Mouse (Mus musculus) liver, embryonic 16.5 days (tissue): ENCODE measurements around the gene Agap2. TPM values are rescaled to one million over a fixed set of nuclear protein-coding genes. Genes with fewer than 3 reads are reported as not detected.
A peak's percentile ranks its signal among the peaks of the same experiment; 100 is the strongest.
"Not testable (repeated sequence)": the region's sequence is repeated elsewhere in the genome, so short reads cannot be mapped to it uniquely, and the experiment has no call there.

Experiments used
- ATAC-seq: fragments of 200-750 bp; cut with Nextera tagmentation; 2 replicates; pipeline ENCODE4 v1.8.0; 2017; ENCODE audit warnings: low read depth, mild to moderate bottlenecking, moderate number of reproducible peaks, moderate library complexity
- H3K27ac ChIP-seq: fragments of 300-500 bp; sonication (generic); 2 replicates; pipeline ENCODE4 v1.5.1; 2014; ENCODE audit warnings: mild to moderate bottlenecking, low read length
- H3K27me3 ChIP-seq: fragments of 300-500 bp; sonication (generic); 2 replicates; pipeline ENCODE4 v1.6.1; 2014; ENCODE audit warnings: low read depth, low read length, mixed read lengths; ENCODE audit not compliant: control insufficient read depth, insufficient read depth
- H3K36me3 ChIP-seq: fragments of 300-500 bp; sonication (generic); 2 replicates; pipeline ENCODE4 v1.6.1; 2014; ENCODE audit warnings: mild to moderate bottlenecking; ENCODE audit not compliant: control insufficient read depth, insufficient read depth
- H3K4me1 ChIP-seq: fragments of 300-500 bp; sonication (generic); 2 replicates; pipeline ENCODE4 v1.6.1; 2014; ENCODE audit warnings: low read depth, low read length, mixed read lengths; ENCODE audit not compliant: control insufficient read depth
- H3K4me2 ChIP-seq: fragments of 300-500 bp; sonication (generic); 2 replicates; pipeline ENCODE4 v1.6.1; 2014; ENCODE audit warnings: low read depth, low read length, mixed read lengths
- H3K4me3 ChIP-seq: fragments of 300-500 bp; sonication (generic); 2 replicates; pipeline ENCODE4 v1.5.1; 2014; ENCODE audit warnings: low read depth, mild to moderate bottlenecking, low read length
- H3K9ac ChIP-seq: fragments of 300-500 bp; sonication (generic); 2 replicates; pipeline ENCODE4 v1.6.1; 2014; ENCODE audit warnings: low read depth, low read length
- H3K9me3 ChIP-seq: fragments of 300-500 bp; sonication (generic); replicated peaks from 2 replicates; pipeline ENCODE4 v1.6.1; 2016; ENCODE audit warnings: low read length; ENCODE audit not compliant: control insufficient read depth
- WGBS: fragments of 180-500 bp; shearing (Covaris S2); extraction: QIAGEN DNeasy Blood & Tissue Kit; methylation state at CpG from one replicate; pipeline ENCODE4 v1.1.7; 2014; ENCODE audit not compliant: insufficient replicate concordance; 5-methylcytosine and 5-hydroxymethylcytosine counted together
- polyA plus RNA-seq: library from polyadenylated mRNA; unstranded; fragments of >200 nt; fragmentation: Nextera tagmentation; extraction: Ambion mirVana; gene quantifications from 2 replicates; pipeline ENCODE4 v1.2.1, GENCODE M21; 2015

Gene Agap2
- polyA plus RNA-seq, 1 experiment from 2014 or later = 1.2 TPM

DNA sequence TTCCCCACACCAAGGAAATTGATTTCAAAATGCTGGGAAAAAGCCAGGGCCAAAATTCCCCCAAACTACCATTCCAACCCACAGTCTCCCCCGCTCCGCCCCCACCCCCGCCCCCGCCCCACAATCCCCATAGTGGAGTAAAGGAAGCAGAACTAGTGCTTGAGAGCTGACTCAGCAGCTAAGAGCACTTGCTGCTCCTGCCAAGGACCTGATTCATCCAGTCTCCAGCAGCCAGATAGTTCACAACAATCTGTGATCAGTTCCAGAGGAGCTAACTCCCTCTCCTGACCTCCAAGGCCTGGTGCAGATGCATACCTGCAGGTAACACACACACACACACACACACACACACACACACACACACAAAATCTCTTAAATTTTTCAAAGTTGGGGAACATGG is 54.3 kb downstream of the Agap2 start:
- Histone ChIP-seq H3K36me3 (no peaks in the 10 kb centered on the region), H3K27me3 (no peaks in the 10 kb centered on the region), H3K4me3 (no peak overlapping the region), H3K9ac (no peak overlapping the region), H3K4me2 (no peak overlapping the region), H3K9me3 (no peaks in the 10 kb centered on the region), H3K4me1 (peaks cover 30% of the 10 kb centered on the region), H3K27ac (no peak overlapping the region)
- ATAC-seq = no peak
- 42% methylated on average over 4 of the region's 4 CpGs for WGBS

DNA sequence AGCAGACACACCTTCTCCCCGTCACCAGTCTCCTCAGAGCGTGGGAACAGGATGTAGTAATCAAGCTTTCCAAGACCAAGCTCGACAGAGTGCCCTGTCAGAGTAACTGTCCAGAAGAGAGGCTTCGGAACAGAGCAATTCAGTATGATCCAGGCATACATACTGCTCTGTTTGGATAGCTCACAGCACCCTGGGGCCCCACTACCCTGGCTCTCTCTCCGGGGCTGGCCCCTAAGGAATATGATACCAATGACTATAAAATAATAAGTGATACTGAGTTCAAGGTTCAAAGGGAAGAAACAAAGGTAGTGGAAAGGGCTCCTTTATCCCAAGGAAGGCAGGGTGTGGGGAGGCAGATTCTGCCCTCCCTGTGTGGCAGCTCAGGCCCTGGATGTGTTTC is 57.4 kb downstream of the Agap2 start:
- H3K4me2 ChIP-seq = no peak overlapping the region

GRCm38 (mm10) chr10:127134394-127135035 is 59.4 kb downstream of the Agap2 start:
- ATAC-seq, H3K4me2 ChIP-seq, H3K27ac ChIP-seq, H3K9ac ChIP-seq, H3K9me3 ChIP-seq, H3K36me3 ChIP-seq, H3K4me3 ChIP-seq, H3K27me3 ChIP-seq: not testable (repeated sequence)
- 70% methylated on average over 3 of the region's 3 CpGs for WGBS
- H3K4me1 ChIP-seq = peaks cover 34% of the 10 kb centered on the region

More for the DNA sequence above, 57.4 kb downstream of the Agap2 start:
- 60% methylated on average over 5 of the region's 5 CpGs for WGBS
- ATAC-seq = no peak
- no peak overlapping the region for H3K27ac ChIP-seq
- H3K9me3 ChIP-seq = no peaks in the 10 kb centered on the region
- peaks cover 30% of the 10 kb centered on the region for H3K4me1 ChIP-seq
- H3K4me3 ChIP-seq = no peak overlapping the region
- H3K36me3 ChIP-seq = no peaks in the 10 kb centered on the region
- H3K9ac ChIP-seq = no peak overlapping the region
- no peaks in the 10 kb centered on the region for H3K27me3 ChIP-seq

GRCm38 (mm10) chr10:127135118-127135836 is 60.2 kb downstream of the Agap2 start:
- peak; percentile 78 for ATAC-seq
- 15% methylated on average over 7 of the region's 8 CpGs for WGBS
- Histone ChIP-seq H3K27me3 (no peaks in the 10 kb centered on the region), H3K4me3 (no peak overlapping the region), H3K4me2 (0 out of 2 replicates have a peak overlapping the region, but pooled peaks have one; percentile 12), H3K27ac (peak overlapping the region; percentile 58), H3K9ac (no peak overlapping the region; the same call in 1 of the 2 replicates), H3K36me3 (no peaks in the 10 kb centered on the region), H3K4me1 (peaks cover 34% of the 10 kb centered on the region), H3K9me3 (no peaks in the 10 kb centered on the region)

- no peaks in the 10 kb centered on the region for H3K27me3 ChIP-seq
- H3K4me2 ChIP-seq = peak overlapping the region; percentile 2; the same call in 1 of the 2 replicates
- no peak overlapping the region for H3K9ac ChIP-seq
- H3K4me3 ChIP-seq = no peak overlapping the region
- H3K4me1 ChIP-seq = peaks cover 34% of the 10 kb centered on the region
- no peak for ATAC-seq
- no peaks in the 10 kb centered on the region for H3K36me3 ChIP-seq
- H3K9me3 ChIP-seq = no peaks in the 10 kb centered on the region
- peak overlapping the region; percentile 58 for H3K27ac ChIP-seq
- WGBS = 39% methylated on average over 4 of the region's 4 CpGs
Measured at GRCm38 (mm10) chr10:127136510-127136909, 61.4 kb downstream of the Agap2 start.

GRCm38 (mm10) chr10:127137896-127138295 is 62.8 kb downstream of the Agap2 start:
- H3K9me3 ChIP-seq = no peaks in the 10 kb centered on the region
- 48% methylated on average over 3 of the region's 3 CpGs for WGBS
- no peak for ATAC-seq
- peaks cover 34% of the 10 kb centered on the region for H3K4me1 ChIP-seq
- no peak overlapping the region for H3K9ac ChIP-seq
- no peak overlapping the region for H3K4me3 ChIP-seq
- no peak overlapping the region for H3K4me2 ChIP-seq
- H3K27ac ChIP-seq = peak overlapping the region; percentile 77
- no peaks in the 10 kb centered on the region for H3K27me3 ChIP-seq
- no peaks in the 10 kb centered on the region for H3K36me3 ChIP-seq

DNA sequence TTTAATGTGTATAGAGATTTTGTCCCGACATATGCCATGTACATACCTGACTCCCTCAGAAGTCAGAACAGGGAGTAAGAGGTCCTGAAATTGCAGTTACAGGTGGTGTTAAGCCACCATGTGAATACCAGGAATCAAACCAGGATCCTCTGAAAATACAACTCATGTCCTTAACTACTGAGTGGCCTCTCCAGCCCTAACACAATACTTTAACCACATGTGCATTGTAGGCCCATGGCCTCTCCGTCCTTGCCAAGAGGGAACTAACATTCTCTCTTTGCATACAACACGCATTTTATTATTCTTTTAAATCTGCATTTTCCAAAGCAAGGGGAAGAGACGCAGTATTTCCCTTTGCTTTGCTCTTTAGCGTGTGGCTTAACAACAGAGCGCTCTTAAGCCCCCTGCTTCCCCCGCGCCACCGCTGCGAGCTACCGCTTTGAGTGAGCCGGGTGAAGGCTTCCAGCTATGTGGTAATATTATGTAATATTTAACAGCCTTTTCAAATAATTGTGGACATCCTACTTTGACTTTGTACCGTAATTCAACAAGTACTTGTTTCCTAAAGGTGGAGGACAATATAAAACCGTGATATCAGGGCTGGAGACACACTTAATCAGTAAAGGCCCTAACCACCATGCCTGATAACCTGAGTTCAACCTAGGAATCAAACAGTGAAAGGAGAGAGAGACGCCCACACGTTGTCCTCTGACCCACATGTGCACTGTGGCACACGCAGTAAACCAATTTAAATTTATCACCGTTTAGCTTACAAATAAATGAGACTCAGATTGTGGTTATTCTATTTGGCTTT is 63.5 kb downstream of the Agap2 start:
- H3K9me3 ChIP-seq = no peaks in the 10 kb centered on the region
- H3K27me3 ChIP-seq = no peaks in the 10 kb centered on the region
- 0 out of 2 replicates have a peak overlapping the region, but pooled peaks have one; percentile 17 for H3K9ac ChIP-seq
- H3K4me3 ChIP-seq = no peak overlapping the region
- ATAC-seq = peak; percentile 49
- 49% methylated on average over 18 of the region's 18 CpGs for WGBS
- H3K4me1 ChIP-seq = peaks cover 34% of the 10 kb centered on the region
- no peak overlapping the region for H3K4me2 ChIP-seq
- H3K27ac ChIP-seq = peak overlapping the region; percentile 77
- H3K36me3 ChIP-seq = no peaks in the 10 kb centered on the region

DNA sequence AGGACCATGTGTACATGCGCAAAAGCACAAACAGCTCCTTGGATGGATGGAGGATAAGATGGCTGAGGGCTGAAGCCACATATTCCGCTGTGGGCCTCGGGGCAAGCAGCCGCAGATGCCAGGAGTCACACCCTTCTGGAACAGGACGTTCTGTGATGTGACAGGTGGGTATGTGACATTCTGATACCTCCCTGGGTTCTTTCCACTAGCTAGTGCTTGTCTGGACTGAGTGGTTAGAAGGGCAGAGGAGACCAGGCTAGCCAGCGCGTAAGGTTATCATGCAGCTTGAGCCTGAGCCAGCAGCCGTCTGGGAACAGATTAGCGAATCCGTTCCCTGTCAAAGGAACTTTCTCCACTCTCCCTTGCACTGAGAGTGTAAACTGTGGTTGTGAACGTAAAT is 65.9 kb downstream of the Agap2 start:
- Histone ChIP-seq H3K27ac (no peak overlapping the region), H3K4me3 (no peak overlapping the region), H3K4me2 (no peak overlapping the region), H3K36me3 (no peaks in the 10 kb centered on the region), H3K4me1 (peaks cover 23% of the 10 kb centered on the region), H3K9ac (no peak overlapping the region), H3K9me3 (no peaks in the 10 kb centered on the region), H3K27me3 (no peaks in the 10 kb centered on the region)
- ATAC-seq = no peak
- 69% methylated on average over 11 of the region's 11 CpGs for WGBS
